10 mouse cellular contexts compared by ENCODE assay signal in genomic region chr2:166324954-166325353, GRCm38 (mm10).
A peak's percentile ranks its signal among the peaks of the same experiment; 100 is the strongest.
DNase-seq lines count a peak whose midpoint lies in the region; ATAC-seq lines count a peak whose summit lies in the region.
"Had no signal": no experiment of that assay in that cellular context is flagged by ENCODE, and none has a peak within 500 bp of the region (broad histone marks: within the 10 kb centered on the region; RNA-seq: fewer than 3 reads in every experiment).

No protein-coding gene starts in this region.

- H3K9ac ChIP-seq in kidney, embryonic 15.5 days, result no peak overlapping the region
- H3K9ac ChIP-seq in embryonic facial prominence, embryonic 11.5 days (replicated peaks; ENCODE audit: low read length), result no peak overlapping the region
- H3K9ac ChIP-seq in limb, embryonic 12.5 days (replicated peaks), result no peak overlapping the region

- no peaks in the 10 kb centered on the region for H3K9me3 ChIP-seq in kidney, embryonic 15.5 days (replicated peaks)
- no peaks in the 10 kb centered on the region for H3K9me3 ChIP-seq in embryonic facial prominence, embryonic 11.5 days (replicated peaks; ENCODE audit: control insufficient read depth, low read length)
- H3K9me3 ChIP-seq in limb, embryonic 12.5 days, result no peaks in the 10 kb centered on the region

- no peaks in the 10 kb centered on the region for H3K36me3 ChIP-seq in kidney, embryonic 15.5 days
- H3K36me3 ChIP-seq in embryonic facial prominence, embryonic 11.5 days (replicated peaks; ENCODE audit: control insufficient read depth, insufficient read depth, low read depth, low read length), result no peaks in the 10 kb centered on the region
- H3K36me3 ChIP-seq in limb, embryonic 12.5 days, result no peaks in the 10 kb centered on the region

- peak; percentile 78 for ATAC-seq in kidney, embryonic 15.5 days (replicated peaks; ENCODE audit: low FRiP score)
- peak; percentile 50; the same call in 1 of the 2 replicates for ATAC-seq in embryonic facial prominence, embryonic 11.5 days (replicated peaks; ENCODE audit: insufficient number of reproducible peaks, low FRiP score, low TSS enrichment, low read depth)
- no peak for ATAC-seq in limb, embryonic 12.5 days (ENCODE audit: insufficient number of reproducible peaks, insufficient read depth, low FRiP score, low TSS enrichment, low read depth)
- ATAC-seq: activated CD4-positive, CD25-positive, alpha-beta regulatory T cell, adult 4 months had no signal

- no peak overlapping the region for H3K4me3 ChIP-seq in kidney, embryonic 15.5 days (replicated peaks)
- H3K4me3 ChIP-seq in embryonic facial prominence, embryonic 11.5 days (ENCODE audit: low read depth, low read length), result no peak overlapping the region
- no peak overlapping the region for H3K4me3 ChIP-seq in limb, embryonic 12.5 days (replicated peaks)
- H3K4me3 ChIP-seq: myocyte had no signal

- no peaks in the 10 kb centered on the region for H3K27me3 ChIP-seq in kidney, embryonic 15.5 days
- no peaks in the 10 kb centered on the region for H3K27me3 ChIP-seq in embryonic facial prominence, embryonic 11.5 days (ENCODE audit: control insufficient read depth, insufficient read depth, low read length)
- no peaks in the 10 kb centered on the region for H3K27me3 ChIP-seq in limb, embryonic 12.5 days

- peak; percentile 45 to 60 for DNase-seq in cerebellum, postnatal 10 days
- no peak for DNase-seq in cerebellum, adult 8-10 months
- DNase-seq in kidney, adult 18-20 months, result no peak
- no peak for DNase-seq in embryonic facial prominence, embryonic 11.5 days (ENCODE audit: low spot score)
- no peak for DNase-seq in right cerebral cortex, postnatal 25 days
- no peak for DNase-seq in ovary, postnatal 10 days (ENCODE audit: low spot score)

- no peak overlapping the region for H3K4me2 ChIP-seq in kidney, embryonic 15.5 days
- H3K4me2 ChIP-seq in embryonic facial prominence, embryonic 11.5 days (ENCODE audit: low read depth, low read length), result no peak overlapping the region
- H3K4me2 ChIP-seq in limb, embryonic 12.5 days, result no peak overlapping the region

- peaks cover 63% of the 10 kb centered on the region for H3K4me1 ChIP-seq in kidney, embryonic 15.5 days
- peaks cover 2% of the 10 kb centered on the region; the same call in 1 of the 2 replicates for H3K4me1 ChIP-seq in embryonic facial prominence, embryonic 11.5 days (ENCODE audit: control insufficient read depth, insufficient read depth, low read length)
- peaks cover 57% of the 10 kb centered on the region for H3K4me1 ChIP-seq in limb, embryonic 12.5 days (replicated peaks)

- 31% methylated on average over 3 of the region's 3 CpGs for WGBS in kidney, embryonic 15.5 days
- 42% methylated on average over 3 of the region's 3 CpGs for WGBS in embryonic facial prominence, embryonic 11.5 days
- WGBS in limb, embryonic 12.5 days, result 30% methylated on average over 3 of the region's 3 CpGs

- peak overlapping the region; percentile 72 for H3K27ac ChIP-seq in kidney, embryonic 15.5 days
- no peak overlapping the region for H3K27ac ChIP-seq in embryonic facial prominence, embryonic 11.5 days (replicated peaks; ENCODE audit: low read depth, low read length)
- peak overlapping the region; percentile 53 for H3K27ac ChIP-seq in limb, embryonic 12.5 days

Comparison
In these comparisons a context has a peak if more than half of its experiments do, and no peak if none do; other contexts are left out.
1. DNase-seq: peak in cerebellum, postnatal 10 days (2 of 2); none in cerebellum, adult 8-10 months (single experiment), kidney, adult 18-20 months (single experiment), embryonic facial prominence, embryonic 11.5 days (single experiment), right cerebral cortex, postnatal 25 days (single experiment) and ovary, postnatal 10 days (single experiment).